Mouse (Mus musculus) heart, adult 2 months (tissue): ENCODE results near the gene Intu. TPM values are rescaled to one million over a fixed set of nuclear protein-coding genes. Genes with fewer than 3 reads are reported as not detected.

ENCODE experiments used
- DNase-seq, 2 experiments: peaks; one replicate each; pipeline ENCODE4 v3.0.0; 2021
- H3K27ac ChIP-seq: fragments of 200-600 bp; 2 replicates; pipeline ENCODE4 v1.8.1; 2022
- H3K27me3 ChIP-seq: fragments of 200-500 bp; 2 replicates; pipeline ENCODE4 v1.6.1; 2012; ENCODE audit warnings: mild to moderate bottlenecking, low read length, inconsistent platforms, mixed read lengths; ENCODE audit not compliant: control insufficient read depth, insufficient read depth
- H3K36me3 ChIP-seq: fragments of 200-500 bp; 2 replicates; pipeline ENCODE4 v1.6.1; 2012; ENCODE audit warnings: low read length, inconsistent platforms; ENCODE audit not compliant: control insufficient read depth, insufficient read depth
- H3K4me1 ChIP-seq: fragments of 200-500 bp; 2 replicates; pipeline ENCODE4 v1.6.1; 2011; ENCODE audit warnings: low read length; ENCODE audit not compliant: control insufficient read depth, insufficient read depth
- H3K4me3 ChIP-seq: fragments of 200-600 bp; 2 replicates; pipeline ENCODE4 v1.8.1; 2022
- H3K79me2 ChIP-seq: fragments of 200-500 bp; replicated peaks from 2 replicates; pipeline ENCODE4 v1.6.1; 2012; ENCODE audit warnings: mild to moderate bottlenecking, inconsistent platforms, low read length, moderate library complexity, mixed read lengths; ENCODE audit not compliant: control insufficient read depth, insufficient read depth
- H3K9ac ChIP-seq: fragments of 200-500 bp; 2 replicates; pipeline ENCODE4 v1.6.1; 2012; ENCODE audit warnings: low read depth, mild to moderate bottlenecking, control low read depth, inconsistent platforms, low read length, mixed read lengths
- CTCF ChIP-seq: fragments of 200-600 bp; IDR thresholded peaks from 2 replicates; pipeline ENCODE4 v1.8.1; 2022; ENCODE audit warnings: antibody characterized with exemption, mild to moderate bottlenecking, moderate library complexity
- EP300 ChIP-seq: fragments of 200-500 bp; IDR thresholded peaks from 2 replicates; pipeline ENCODE4 v1.6.1; 2011; ENCODE audit warnings: low read depth, low read length, control low read depth; ENCODE audit not compliant: insufficient read depth
- POLR2A ChIP-seq: fragments of 200-500 bp; IDR thresholded peaks from 2 replicates; pipeline ENCODE4 v1.6.1; 2011; ENCODE audit warnings: mild to moderate bottlenecking, low read depth, low read length, control low read depth; ENCODE audit not compliant: insufficient read depth
- WGBS: fragments of 180-500 bp; shearing (Covaris S2); methylation state at CpG from one replicate; pipeline ENCODE4 v1.1.7; 2018; 5-methylcytosine and 5-hydroxymethylcytosine counted together
- intact Hi-C: fragments of 180-260 bp; cut with DNase I; formaldehyde crosslinking; loops from one replicate; pipeline ENCODE4 v1.15.1; 2025
- polyA plus RNA-seq: library from polyadenylated mRNA; depleted of rRNA; stranded (reverse); fragments of >200 nt; gene quantifications from 2 replicates; pipeline ENCODE4 v1.2.3, GENCODE M21; 2012
- total RNA-seq, 2 experiments: library from RNA; stranded (reverse); gene quantifications; 2 replicates each; pipeline ENCODE4 v1.2.3; 2021

Gene Intu
- total and polyA plus RNA-seq, 3 experiments = 9.6 to 17.1 (median 13.7) TPM

DNA sequence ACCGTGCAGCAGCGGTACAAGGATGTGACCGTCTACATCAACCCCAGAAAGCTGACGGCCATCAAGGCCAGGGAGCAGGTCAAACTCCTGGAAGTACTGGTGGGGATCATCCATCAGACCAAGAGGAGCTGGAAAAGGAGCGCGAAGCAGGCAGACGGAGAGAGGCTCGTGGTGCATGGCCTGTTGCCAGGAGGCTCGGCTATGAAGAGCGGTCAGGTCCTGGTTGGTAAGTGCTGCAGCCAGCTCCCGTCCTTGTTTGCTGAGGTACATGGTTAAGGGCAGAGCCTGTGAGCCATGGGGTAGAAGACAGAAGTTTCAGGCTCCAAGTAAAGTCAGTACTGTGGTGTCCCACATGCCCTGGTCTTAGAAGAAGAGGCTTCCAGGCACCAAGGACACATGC, 122.9 kb downstream of the Intu start:
- Histone ChIP-seq H3K4me3 (no peak overlapping the region), H3K79me2 (no peaks in the 10 kb centered on the region), H3K27ac (peak overlapping the region; percentile 43), H3K4me1 (peaks cover 3% of the 10 kb centered on the region; the same call in 1 of the 2 replicates), H3K9ac (no peak overlapping the region), H3K27me3 (no peaks in the 10 kb centered on the region), H3K36me3 (no peaks in the 10 kb centered on the region)
- intact Hi-C loops = no loop called here
- peak; percentile 62 to 67 for DNase-seq
- 0 out of 2 replicates have a peak, but pooled peaks have one; percentile 31 for TF ChIP-seq EP300
- TF ChIP-seq CTCF = no peak
- WGBS = 69% methylated on average over 11 of the region's 11 CpGs

DNA sequence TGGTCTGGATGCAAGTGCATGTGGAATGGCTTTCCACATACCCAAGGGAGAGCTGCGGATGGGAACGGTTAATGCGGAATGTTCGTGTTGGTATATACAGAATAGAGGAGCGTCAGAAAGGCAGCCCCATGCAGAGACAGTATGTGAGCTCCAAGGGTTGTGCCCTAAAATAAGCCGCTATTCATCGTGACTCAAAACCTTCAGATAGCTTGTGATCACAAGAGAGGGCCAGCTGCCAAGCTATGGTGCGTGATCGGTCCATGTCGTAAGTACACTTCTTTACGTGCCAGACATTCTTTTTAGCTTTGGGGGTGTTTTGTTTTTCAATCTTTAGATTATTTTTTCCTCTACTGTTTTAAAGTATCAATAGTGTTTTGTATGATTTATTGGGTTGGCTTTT, 124.5 kb downstream of the Intu start:
- intact Hi-C loops = no loop called here
- 0 out of 2 replicates have a peak, but pooled peaks have one; percentile 18 for TF ChIP-seq EP300
- no peak for TF ChIP-seq CTCF
- 81% methylated on average over 11 of the region's 11 CpGs for WGBS

DNA sequence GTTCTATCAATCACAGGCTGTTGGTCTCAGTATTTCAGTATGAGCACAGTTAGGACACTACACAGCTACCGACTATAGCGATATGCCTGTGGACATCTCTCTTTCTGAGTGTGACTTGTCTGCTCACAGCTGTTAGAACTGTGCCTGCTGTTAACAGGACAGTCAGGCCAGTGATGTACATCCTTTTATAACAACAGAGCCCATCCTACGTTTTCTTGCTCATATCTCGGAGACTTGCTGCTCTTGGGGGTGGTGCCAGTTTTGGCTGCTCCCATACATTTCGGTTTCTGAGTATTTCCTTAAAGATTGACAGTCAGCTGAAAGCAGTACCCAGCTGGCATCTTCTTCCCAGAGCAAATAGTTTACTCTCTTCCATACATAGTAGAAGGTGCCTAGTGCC, 125.3 kb downstream of the Intu start:
- H3K27ac ChIP-seq = no peak overlapping the region
- no peak overlapping the region for H3K9ac ChIP-seq
- TF ChIP-seq CTCF (no peak), POLR2A (no peak), EP300 (no peak)
- H3K4me3 ChIP-seq = no peak overlapping the region
- peaks cover 3% of the 10 kb centered on the region; the same call in 1 of the 2 replicates for H3K4me1 ChIP-seq
- H3K79me2 ChIP-seq = no peaks in the 10 kb centered on the region
- WGBS = 85% methylated on average over 5 of the region's 5 CpGs
- H3K27me3 ChIP-seq = no peaks in the 10 kb centered on the region
- intact Hi-C loops = no loop called here
- DNase-seq = no peak
- H3K36me3 ChIP-seq = no peaks in the 10 kb centered on the region

More for the DNA sequence above, 124.5 kb downstream of the Intu start:
- H3K79me2 ChIP-seq = no peaks in the 10 kb centered on the region
- no peaks in the 10 kb centered on the region for H3K36me3 ChIP-seq
- H3K4me1 ChIP-seq = peaks cover 3% of the 10 kb centered on the region; the same call in 1 of the 2 replicates
- H3K27me3 ChIP-seq = no peaks in the 10 kb centered on the region
- no peak overlapping the region for H3K4me3 ChIP-seq
- no peak overlapping the region for H3K27ac ChIP-seq
- no peak overlapping the region for H3K9ac ChIP-seq
- peak in 1 of 2 experiments; percentile 23 for DNase-seq

DNA sequence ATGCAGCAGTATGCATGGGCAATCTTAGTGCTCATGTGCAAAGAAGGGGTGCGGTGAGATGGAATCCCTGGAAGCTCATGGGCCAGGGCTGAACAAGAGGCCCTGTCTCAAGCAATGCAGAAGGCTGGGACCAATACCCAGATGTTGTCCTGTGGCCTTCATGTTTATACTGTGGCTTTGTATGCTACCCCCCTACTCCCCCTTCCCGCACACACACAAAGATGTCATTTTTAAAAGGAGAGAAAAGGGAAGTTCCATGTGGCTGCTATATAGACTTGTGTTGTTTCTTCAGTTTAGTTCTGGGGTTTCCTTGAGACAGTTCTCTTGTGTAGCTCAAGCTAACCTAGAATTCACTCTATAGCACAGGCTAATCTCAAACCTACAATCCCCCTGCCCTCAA, 129.1 kb downstream of the Intu start:
- Histone ChIP-seq H3K27me3 (no peaks in the 10 kb centered on the region), H3K27ac (no peak overlapping the region), H3K4me3 (no peak overlapping the region), H3K36me3 (no peaks in the 10 kb centered on the region), H3K4me1 (peaks cover 2% of the 10 kb centered on the region; the same call in 1 of the 2 replicates), H3K9ac (no peak overlapping the region), H3K79me2 (no peaks in the 10 kb centered on the region)
- no peak for DNase-seq
- WGBS = 92% methylated on average over 2 of the region's 2 CpGs
- TF ChIP-seq POLR2A = no peak
- TF ChIP-seq EP300 = no peak
- TF ChIP-seq CTCF = no peak
- intact Hi-C loops = no loop called here

DNA sequence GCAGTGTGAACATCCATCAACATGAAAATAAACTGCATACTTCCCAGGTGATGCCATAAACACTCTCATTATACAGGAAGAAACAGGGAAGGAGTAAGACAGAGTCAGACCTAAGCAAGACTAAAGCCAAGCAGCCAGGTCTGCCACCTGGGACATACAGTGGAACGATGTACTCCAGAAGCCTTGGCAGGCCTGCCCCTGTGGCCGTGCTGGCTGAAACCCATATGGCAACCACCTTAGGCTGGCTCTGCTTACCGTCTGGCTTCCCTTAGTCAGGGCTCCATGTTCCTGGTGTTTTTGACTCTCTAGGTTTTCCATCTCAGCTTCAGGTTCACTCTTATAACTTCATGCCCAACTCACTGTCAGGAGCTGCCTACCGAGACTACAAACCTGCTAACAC, 135.0 kb downstream of the Intu start:
- Histone ChIP-seq H3K27ac (no peak overlapping the region), H3K36me3 (peaks cover 3% of the 10 kb centered on the region), H3K79me2 (no peaks in the 10 kb centered on the region), H3K9ac (no peak overlapping the region), H3K4me3 (no peak overlapping the region), H3K27me3 (no peaks in the 10 kb centered on the region), H3K4me1 (no peaks in the 10 kb centered on the region)
- intact Hi-C loops = no loop called here
- WGBS = 55% methylated on average over 4 of the region's 4 CpGs
- no peak for TF ChIP-seq EP300
- no peak for TF ChIP-seq CTCF
- no peak for TF ChIP-seq POLR2A
- DNase-seq = peak; percentile 37 to 56

DNA sequence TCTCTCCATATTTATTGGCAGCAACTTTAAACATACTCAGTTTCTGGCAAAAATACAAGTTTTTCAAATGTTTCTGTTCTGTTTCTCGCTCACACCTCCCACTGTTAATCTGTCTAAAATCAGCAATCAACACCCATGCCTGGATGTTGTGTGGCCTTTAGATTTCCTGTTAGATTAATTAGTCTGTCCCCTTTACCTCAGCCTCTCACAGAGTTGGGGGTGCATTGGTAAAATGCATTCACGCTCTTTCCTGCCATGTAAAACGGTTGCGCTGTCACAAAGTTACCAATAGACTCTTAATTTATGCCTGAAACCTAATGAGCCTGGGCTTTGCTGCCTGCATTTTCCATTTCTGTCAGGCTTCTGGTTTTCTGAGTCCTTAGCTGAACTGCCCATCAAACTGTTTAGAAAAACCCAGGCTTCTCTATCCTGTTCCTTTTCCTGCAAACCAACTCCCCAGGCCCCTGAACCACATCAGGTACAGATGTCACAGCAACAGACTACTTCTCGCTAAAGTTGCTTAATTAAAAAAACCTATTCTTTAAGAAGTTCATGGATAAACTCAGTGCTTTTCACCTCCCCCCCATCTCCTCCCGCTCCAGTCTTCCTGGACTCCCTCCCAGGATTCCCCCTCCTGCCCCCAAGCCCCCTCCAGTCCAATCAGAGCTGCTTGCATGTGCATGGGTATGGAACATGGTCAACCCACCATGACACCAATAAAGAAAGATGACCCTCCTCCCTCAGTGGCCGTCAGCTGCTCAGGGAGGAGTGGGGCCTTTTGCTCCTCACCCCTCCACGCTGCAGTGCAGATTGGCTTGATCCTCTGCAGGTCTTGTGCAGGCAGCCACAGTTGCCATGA, 136.0 kb downstream of the Intu start:
- 86% methylated on average over 8 of the region's 8 CpGs for WGBS
- no peak for TF ChIP-seq CTCF
- TF ChIP-seq EP300 = no peak
- no peak for TF ChIP-seq POLR2A
- no peak overlapping the region for H3K9ac ChIP-seq

More for the DNA sequence above, 136.0 kb downstream of the Intu start:
- no peak for DNase-seq
- Histone ChIP-seq H3K27ac (no peak overlapping the region), H3K4me1 (no peaks in the 10 kb centered on the region), H3K36me3 (peaks cover 3% of the 10 kb centered on the region), H3K4me3 (no peak overlapping the region), H3K27me3 (no peaks in the 10 kb centered on the region), H3K79me2 (no peaks in the 10 kb centered on the region)
- intact Hi-C loops = no loop called here
